Mouse (Mus musculus) testis, postnatal 10 days (tissue): ENCODE measurements around the gene Lpar4.
A peak's percentile ranks its signal among the peaks of the same experiment; 100 is the strongest.

Experiments
- DNase-seq: peaks from one replicate; pipeline ENCODE4 v3.0.0; 2021; ENCODE audit warnings: low spot score

The Lpar4 gene

DNA sequence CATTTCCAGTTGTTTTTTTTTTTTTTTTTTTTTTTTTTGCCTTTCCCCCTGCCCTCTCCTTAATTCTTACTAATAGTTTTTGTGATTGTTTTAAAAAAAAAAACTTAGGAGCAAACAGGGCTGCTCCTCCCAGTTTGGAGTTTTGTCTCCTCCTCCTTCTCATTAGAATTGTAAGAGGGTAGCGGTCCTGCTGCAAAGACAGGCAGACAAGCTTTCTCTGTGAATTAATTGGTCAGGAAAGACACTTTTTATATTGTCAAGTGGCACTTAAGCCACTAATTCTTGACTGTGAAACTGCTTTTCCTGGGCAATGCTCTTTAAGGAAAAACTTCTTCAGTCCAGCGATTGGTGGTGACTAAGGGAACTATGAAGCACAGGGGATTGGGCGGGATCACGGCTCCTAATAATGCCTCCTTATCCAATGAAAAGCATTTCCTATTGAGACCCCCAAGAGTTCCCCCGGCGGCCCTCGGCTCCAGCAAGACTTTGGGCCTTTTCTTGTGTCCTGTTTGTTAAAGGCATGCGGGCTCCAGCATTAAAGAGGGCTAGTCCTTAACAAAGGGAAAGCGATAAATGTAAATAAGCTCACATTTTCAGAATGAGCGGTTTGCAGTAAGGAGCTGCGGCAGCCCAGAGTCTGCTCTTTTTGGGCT, at the start of gene Lpar4:
Gene Lpar4, plus strand, starts transcription at position 451 of the 653 bp plus-strand sequence.
- DNase-seq, result peak; percentile 49

DNA sequence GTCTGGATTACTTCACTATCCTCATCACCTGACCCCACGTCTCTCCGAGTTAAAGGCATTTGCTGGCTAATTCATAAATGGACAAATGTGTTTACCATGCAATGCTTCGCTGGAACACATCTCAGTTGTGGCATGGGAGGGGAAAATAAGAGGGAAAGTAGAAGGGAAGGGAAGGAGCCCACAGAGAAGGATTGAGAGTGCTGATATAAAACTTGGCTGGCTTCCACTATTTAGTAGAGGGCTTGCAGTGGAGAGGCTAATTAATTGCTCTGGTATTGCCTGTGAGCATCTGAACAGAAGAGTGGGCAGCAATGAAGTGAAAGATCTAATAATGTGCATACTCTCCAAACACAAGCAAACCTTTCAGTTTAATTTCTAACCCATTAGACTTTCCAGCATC, 49.0 kb upstream of the Lpar4 start:
- DNase-seq, result no peak

DNA sequence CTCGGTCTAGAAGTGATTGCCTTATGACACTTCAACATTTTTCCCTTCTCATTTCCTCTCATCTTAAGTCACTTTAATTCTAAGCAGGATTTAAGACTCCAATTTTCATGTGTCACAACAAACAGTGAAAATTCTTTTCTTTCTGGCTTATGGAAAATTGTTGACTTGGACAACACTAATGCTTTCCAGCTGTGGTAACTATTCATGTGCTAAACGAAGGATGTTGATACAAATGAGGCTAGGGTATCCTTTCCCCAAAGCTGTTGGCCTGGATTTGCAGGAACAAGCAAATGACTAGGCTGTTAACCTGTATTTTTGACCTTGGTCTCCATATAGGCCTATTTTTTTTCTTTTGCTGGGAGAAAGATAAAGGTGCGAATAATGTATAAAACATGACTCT, 48.5 kb upstream of the Lpar4 start:
- no peak for DNase-seq

DNA sequence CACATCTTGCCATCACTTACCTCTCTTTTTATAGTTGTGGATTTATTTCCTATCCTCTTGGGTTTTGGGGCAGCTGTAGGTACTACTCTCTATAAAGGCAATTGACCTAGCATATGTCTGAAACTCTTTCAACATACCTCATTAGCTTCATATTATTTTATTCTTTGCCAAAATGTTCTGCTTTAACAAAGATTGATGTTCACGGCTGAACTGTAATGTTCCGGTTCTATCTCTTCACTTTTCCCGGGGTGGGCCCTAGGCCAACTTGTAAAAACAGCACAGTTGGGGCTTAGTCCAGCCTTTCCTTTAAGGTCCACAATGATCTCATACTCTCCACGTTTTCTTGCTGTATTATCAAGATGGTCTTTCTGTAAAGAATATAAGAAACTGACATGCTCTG, 48.1 kb upstream of the Lpar4 start:
- no peak for DNase-seq

GRCm38 (mm10) chrX:106897707-106898275, 22.6 kb upstream of the Lpar4 start:
- DNase-seq, result no peak

DNA sequence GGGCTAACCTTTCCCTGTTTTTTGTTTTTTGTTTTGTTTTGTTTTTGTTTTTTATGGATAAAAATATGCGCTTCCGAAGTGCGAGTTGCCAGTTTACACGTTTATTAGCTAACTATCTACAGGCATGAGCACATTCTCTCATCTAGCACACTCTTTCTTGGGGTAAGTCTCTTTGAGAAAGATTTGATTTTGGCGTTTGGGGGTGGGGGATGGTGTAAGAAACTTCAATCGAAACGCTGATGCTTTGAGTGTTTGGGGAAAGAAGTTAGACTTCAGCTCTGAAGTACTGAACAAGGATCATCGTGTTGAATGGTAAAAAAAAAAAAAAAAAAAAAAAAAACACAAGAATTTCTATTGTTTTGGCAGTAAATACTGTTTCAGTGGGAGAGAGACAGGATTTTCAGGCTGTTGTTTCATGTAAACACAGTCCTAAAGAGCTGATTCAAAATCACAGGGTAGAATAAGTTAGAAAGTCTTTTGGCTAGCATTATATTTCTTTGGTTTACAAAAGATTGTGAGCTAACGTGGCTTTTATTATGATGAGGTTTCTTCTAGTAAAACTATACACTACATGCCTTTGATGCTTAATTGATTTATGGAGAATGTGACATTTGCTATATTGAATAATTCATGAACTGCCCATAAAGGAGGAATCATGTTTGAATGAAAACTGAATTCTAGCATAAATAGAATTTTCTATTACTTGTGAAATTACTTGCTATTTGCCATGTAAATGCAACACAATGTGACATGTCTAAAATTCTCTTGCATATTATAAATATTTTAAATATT, 599 bp downstream of the Lpar4 start:
- DNase-seq, result no peak

- DNase-seq, result no peak
These were observed 4.1 kb downstream of the Lpar4 start for GRCm38 (mm10) chrX:106924572-106924971.

DNA sequence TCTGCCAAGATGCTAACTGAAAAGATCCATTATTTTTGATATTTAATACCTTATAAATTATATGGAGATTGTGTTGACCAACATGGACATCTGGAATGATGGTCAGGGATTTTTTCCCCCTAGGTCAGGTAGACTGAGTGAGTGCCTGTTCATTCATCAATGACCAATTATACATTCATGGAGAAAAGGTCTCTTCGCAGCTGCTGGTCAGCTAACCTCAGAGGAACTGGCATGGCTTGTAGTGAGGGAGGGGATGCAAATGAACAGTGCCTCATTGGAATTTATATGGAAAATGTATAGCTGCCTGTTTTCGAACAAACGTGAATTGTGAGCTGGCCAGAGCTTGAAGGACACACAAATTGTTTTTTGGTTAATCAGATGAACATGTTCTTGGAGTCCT, 18.9 kb downstream of the Lpar4 start:
- DNase-seq, result no peak

- DNase-seq, result no peak
These were observed 30.1 kb downstream of the Lpar4 start for GRCm38 (mm10) chrX:106950558-106950957.

DNA sequence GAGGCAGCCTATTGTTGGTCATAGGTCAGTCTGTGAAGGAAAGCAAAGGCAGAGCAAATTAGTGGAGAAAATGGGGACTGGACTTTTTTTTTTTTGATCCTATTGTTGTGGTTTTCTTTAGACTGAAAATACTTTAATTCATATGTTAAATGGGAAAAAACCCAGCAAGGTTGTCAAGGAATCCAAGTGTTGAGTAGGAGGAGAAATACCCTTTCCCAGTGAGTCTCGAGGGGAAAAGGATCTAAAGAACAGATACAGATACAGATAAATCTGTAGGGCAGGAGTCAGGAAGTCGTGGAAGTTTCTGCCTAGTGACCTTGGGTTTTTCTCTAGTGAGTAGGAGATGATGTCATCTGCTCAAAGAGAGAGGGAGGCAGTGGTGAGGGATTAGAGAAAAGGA, 30.6 kb downstream of the Lpar4 start:
- DNase-seq, result no peak

GRCm38 (mm10) chrX:106953840-106954239, 33.4 kb downstream of the Lpar4 start:
- no peak for DNase-seq

DNA sequence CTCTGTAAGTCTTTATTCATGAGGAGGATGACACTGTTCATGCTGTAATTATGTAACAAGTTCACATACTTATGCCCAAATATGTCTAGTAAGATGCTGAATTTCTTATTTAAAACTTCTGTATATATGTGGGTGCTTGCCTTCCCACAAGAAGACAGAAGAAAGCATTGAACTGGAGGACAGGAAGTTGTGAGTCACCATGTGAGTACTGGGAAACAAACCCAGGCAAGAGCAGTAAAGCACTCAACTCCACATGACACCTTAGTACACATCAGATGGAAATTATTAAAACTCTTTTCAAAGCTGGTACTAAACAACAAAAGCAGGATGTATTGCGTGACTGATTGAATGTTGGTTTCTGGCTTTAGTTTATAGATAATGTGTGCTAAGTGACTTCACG, 41.8 kb downstream of the Lpar4 start:
- no peak for DNase-seq

DNA sequence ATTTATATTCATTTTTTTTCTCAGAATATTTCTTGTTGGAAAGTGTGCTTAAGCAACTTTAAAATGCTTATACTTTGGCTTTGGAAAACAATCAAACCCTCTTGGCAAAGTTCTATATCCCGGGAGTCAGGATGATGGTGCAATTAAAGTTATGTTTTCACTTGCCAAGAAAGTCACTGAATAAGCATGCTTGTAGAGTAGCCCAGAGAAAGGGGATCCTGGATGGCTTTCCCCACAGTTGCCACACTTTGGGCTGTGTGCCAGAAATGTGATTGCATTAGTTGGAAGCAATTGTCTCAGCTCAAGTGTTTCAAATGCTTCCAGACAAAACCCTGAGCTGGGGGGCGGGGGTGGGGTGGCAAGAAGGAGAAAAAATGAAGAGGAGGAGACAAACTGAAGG, 43.9 kb downstream of the Lpar4 start:
- DNase-seq, result no peak
